Mouse (Mus musculus): Measurements from ENCODE around the gene Plekha6. TPM values are rescaled to one million over a fixed set of nuclear protein-coding genes. Genes with fewer than 3 reads are reported as not detected.

The Plekha6 gene
- polyA plus RNA-seq (2017; shearing (Covaris generic)), result 3.6 TPM

DNA sequence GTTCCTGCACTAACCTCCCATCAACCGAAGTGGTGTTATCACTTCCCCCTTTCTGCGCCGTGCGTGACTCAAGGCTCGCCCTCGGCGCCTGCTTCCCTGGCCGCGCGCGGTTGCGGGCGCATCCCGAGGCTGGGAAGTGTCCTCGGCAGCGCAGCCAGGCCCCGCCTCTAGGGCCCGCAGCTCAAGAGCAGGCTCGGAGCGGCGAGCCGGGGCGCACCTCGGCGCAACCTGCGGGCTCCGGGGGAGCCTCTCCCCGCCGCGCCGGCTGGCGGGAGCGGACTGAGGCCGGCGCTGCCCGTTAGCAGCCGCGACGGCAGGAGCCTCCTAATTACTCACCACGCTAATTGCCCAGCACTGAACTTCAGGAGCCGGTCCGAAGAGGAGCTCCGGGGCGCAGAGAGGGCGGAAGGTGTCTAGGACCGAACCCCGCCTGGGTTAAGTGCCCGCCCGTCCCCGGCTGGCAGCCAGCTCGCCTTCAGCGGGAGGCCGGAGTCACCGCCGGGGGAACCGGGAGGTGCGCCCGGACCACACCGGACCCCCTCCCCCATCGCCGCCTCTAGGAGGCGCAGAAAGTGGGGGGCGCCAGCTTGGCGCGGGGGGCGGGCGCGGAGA, at the start of gene Plekha6:
Gene Plekha6 (plus strand): TSS at position 391 of the 612 bp plus-strand sequence.

DNA sequence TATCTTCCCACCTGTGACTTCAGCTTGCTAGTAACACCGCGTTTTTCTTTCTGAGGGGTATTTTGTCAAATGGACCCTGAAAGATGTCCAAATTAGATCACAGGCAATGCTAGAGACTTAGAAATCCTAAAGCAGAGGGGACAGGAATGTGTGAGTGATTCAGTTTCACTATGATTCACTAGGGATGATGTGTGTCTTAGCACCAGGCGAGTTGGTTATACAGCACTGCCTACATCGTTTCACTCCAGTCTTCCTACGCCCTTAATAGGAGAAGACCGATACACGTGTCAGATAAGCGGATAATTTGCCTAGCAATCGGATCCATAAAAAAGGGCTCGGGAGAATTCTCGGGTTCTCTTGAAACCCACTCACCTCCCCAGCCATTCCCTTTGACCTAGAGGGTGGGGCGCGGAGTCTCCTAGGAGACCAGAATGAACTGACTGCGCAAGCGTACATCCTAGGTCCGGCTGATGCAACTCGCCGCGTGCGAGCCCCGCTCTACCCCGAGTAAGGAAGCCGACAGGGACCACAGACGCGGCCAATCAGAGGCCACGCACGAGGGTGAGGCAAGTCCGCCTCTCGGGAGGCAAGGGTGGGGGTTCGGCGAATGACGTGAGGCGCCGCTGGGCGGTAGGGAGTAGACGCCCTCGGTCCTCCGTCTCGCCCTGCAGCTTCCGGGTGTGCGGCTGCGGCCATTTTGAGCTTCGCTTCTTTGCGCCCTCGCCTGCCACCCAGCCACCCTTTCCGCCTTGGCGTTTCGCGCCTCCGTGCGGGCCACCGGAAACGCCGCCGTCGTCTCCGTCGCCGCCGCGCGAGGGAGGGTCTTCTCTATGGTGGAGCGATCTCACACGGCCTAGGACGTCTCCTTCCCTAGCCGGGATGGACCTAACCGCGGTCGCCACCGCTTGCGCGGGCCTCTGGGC, 33.1 kb upstream of the Plekha6 start, which contains the start of gene Ppp1r15b:
Gene Ppp1r15b (plus strand): TSS at position 506 of the 923 bp plus-strand sequence.

DNA sequence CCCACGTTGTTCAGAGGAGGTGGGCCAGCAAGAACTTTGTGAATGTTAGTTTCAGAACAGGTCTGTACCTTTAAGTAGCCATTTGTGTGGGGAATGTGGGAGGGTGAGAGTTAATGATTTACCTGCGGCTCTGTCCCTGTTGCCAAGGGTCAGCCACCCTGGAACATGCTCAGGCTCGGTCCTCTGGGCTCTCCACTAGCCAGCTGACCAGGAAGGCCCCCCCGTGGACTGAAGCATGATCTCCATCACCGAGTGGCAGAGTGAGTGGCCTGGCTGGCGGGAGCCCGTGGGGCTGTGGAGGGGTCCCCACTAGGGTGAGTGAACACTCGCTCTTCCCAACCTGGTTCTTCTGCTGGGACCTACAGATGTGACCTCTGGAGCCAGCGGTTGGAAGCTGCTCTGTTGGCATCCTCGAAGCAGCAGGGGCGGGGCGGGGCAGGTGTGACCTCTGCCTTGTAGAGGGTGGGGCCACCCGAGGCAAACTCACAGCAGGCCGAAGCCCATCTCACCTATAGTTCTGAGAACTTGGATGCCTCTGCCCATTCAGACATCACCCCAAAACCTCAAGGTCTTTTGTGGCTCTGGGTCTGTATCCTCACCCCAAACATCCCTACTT, 145.8 kb downstream of the Plekha6 start, which contains the start of gene Golt1a:
Gene Golt1a (plus strand): TSS at position 149 of the 616 bp plus-strand sequence.

DNA sequence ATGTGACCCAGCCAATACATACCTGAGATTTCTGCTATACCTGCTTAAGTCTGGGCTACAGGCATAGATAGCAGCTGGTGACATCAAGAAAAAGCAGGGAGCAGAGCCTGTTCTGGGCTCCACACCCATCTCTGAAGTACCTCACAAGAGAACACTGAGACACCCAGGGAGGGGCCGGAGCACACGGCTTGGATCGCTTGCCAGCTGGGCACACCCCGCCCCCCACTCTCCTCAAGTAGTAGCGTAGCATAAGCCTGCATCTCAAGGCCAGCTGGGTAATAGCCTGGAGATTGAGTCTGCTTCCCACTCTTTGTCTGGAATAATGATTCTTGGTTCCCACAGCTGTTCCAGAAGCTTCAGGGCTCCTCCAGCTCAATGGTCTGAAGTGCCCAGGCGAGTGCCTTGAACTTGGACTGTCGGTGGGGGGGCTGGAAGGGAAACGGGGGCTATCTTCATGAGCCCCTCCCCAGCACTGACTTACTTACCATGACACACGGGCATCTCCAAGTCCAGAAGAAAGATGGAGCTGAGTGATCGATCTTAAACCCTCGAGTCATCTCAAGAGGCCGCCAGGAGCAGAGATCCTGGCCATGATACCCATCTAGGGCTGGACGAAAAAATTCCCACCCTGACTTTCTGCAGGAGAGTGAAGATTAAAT, 157.4 kb downstream of the Plekha6 start, which contains the start of gene Kiss1:
Gene Kiss1 (plus strand): TSS at position 609 of the 659 bp plus-strand sequence.

DNA sequence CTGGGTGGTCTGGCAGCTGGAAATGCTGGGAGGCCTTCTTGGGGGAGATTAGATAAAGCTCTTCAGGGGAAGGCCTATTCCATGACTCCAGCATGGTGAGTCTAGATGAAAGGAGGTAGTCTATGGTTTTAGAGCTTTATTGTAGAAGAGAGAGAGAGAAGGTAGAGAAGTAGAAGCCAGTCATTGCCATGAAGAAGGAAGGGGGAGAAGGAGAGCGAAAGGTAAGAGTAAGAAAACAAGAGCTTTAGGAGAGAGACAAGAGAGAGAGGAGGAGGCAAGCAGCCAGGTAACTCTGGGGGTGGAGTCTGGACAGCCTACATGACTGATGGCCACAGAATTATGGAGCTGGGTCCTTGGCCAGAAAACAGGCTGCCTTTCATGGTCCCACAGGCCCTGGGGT, 186.2 kb downstream of the Plekha6 start, which contains the start of gene Ren1:
Gene Ren1 (plus strand): TSS at position 301 of the 400 bp plus-strand sequence.

Other genes starting within 250 kb of the Plekha6 start
- gene Mdm4, start 133.6 kb upstream of the Plekha6 start, polyA plus RNA-seq (2017; shearing (Covaris generic)), result 84.1 TPM
- 0.87 TPM for gene Pik3c2b, start 118.5 kb upstream of the Plekha6 start, polyA plus RNA-seq (2017; shearing (Covaris generic))
- gene Ppp1r15b, start 33.1 kb upstream of the Plekha6 start, polyA plus RNA-seq (2017; shearing (Covaris generic)), result 72.9 TPM
- not detected for gene Golt1a, start 145.6 kb downstream of the Plekha6 start, polyA plus RNA-seq (2017; shearing (Covaris generic))
- not detected for gene Kiss1, start 157.7 kb downstream of the Plekha6 start, polyA plus RNA-seq (2017; shearing (Covaris generic))
- gene Ren1, start 186.3 kb downstream of the Plekha6 start, polyA plus RNA-seq (2017; shearing (Covaris generic)), result not detected
- gene Etnk2, start 199.4 kb downstream of the Plekha6 start, polyA plus RNA-seq (2017; shearing (Covaris generic)), result not detected